Mouse (Mus musculus): ENCODE measurements at regions not wholly inside any gene's neighbourhood (a gene's known extent, or its start where the extent isn't known, plus 50 kb on each side); places are given as distances from the start of the nearest gene placed in this dataset.

DNA sequence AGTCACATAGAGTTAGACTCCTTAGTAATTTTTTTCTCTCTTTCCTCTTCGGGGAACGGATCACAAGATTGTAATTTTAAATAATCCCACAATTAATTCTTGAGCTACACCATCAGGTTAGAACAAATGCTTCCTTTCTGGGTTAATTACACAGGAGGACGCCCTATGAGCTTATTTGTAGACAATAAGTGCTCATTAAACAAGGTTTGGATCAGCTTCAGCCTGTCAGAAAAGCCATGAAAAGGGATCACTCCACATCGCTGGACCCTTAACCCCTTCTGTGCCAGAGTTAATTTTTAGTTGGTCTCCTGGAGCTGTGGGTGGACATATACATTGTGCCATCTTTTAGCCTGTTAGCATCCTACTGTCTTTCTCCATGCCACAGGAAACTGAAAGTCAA is 131.4 kb downstream of the Gas1 start:
- TF ChIP-seq CTCF (IDR thresholded peaks at IDR 0.05; ENCODE audit: control insufficient read depth, insufficient read depth, insufficient replicate concordance, low read depth, low read length) (no peak), POLR2A (IDR thresholded peaks at IDR 0.05; ENCODE audit: control insufficient read depth, low read depth, low read length) (no peak)

Data from testis, adult 2 months (tissue).